Mouse (Mus musculus): ENCODE measurements at regions not wholly inside any gene's neighbourhood (a gene's known extent, or its start where the extent isn't known, plus 50 kb on each side); places are given as distances from the start of the nearest gene placed in this dataset.

DNA sequence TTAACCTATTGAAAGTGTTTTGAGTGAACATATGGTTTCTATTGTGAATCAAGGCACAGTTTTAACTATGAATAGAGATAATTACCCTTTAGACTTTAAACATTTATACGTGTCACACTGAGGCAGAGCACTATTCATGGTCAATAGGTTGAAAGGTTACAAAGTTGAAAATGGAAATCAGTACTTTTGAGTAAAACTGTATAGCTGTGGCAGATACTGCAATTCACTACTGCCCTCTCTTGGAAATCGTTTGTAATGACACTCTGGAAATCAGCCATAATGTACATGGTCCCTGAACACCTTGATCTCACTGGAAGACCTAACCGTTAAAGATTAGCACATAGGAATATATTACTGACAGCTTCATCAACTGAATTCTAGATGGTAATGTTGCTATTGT, 215.3 kb upstream of the Adgrl4 start:
- peak; percentile 46; the same call in 1 of the 2 replicates for ATAC-seq (ENCODE audit: low FRiP score)

DNA sequence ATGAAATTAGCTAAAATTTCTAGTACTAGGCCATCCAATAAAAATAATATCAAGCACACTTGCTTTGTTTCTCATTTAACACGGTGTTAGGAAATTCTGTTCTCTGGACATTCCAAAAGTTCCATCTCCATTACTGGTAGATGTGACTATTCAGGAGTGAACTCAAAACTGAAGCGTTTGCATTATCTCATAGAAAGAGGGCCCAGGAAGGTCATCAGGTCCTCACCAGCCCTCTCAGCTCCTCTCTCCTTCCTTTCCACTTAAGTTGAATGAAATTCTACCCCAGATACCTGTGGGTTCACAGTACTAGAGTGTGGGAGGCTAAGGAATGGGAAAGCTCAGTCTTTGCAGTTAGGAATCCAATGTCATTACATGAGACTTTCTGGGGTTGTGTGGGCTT, 185.2 kb upstream of the Adgrl4 start:
- no peaks in the 10 kb centered on the region for H3K4me1 ChIP-seq (replicated peaks; ENCODE audit: control insufficient read depth, insufficient read depth, low read length)
- no peak overlapping the region for H3K9ac ChIP-seq
- DNase-seq (ENCODE audit: low spot score) (no peak), ATAC-seq (ENCODE audit: low FRiP score) (no peak)
- H3K4me3 ChIP-seq (replicated peaks; ENCODE audit: low read length): no peak overlapping the region
- no peaks in the 10 kb centered on the region for H3K9me3 ChIP-seq (ENCODE audit: control insufficient read depth, low read length)
- no peak overlapping the region for H3K27ac ChIP-seq
- no peak overlapping the region for H3K4me2 ChIP-seq (replicated peaks)
- 86% methylated on average over 2 of the region's 2 CpGs for WGBS
- no peaks in the 10 kb centered on the region for H3K27me3 ChIP-seq (ENCODE audit: control insufficient read depth, insufficient read depth, low read length)
- H3K36me3 ChIP-seq (replicated peaks; ENCODE audit: control insufficient read depth, insufficient read depth): no peaks in the 10 kb centered on the region

More for the DNA sequence above, 215.3 kb upstream of the Adgrl4 start:
- Histone ChIP-seq H3K9me3 (ENCODE audit: control insufficient read depth, low read length) (no peaks in the 10 kb centered on the region), H3K4me3 (replicated peaks; ENCODE audit: low read length) (no peak overlapping the region), H3K4me2 (replicated peaks) (no peak overlapping the region), H3K4me1 (replicated peaks; ENCODE audit: control insufficient read depth, insufficient read depth, low read length) (no peaks in the 10 kb centered on the region), H3K27ac (no peak overlapping the region), H3K27me3 (ENCODE audit: control insufficient read depth, insufficient read depth, low read length) (no peaks in the 10 kb centered on the region), H3K36me3 (replicated peaks; ENCODE audit: control insufficient read depth, insufficient read depth) (no peaks in the 10 kb centered on the region), H3K9ac (no peak overlapping the region)
- WGBS: 14% methylated on average over 3 of the region's 3 CpGs
- DNase-seq (ENCODE audit: low spot score): peak; percentile 78

DNA sequence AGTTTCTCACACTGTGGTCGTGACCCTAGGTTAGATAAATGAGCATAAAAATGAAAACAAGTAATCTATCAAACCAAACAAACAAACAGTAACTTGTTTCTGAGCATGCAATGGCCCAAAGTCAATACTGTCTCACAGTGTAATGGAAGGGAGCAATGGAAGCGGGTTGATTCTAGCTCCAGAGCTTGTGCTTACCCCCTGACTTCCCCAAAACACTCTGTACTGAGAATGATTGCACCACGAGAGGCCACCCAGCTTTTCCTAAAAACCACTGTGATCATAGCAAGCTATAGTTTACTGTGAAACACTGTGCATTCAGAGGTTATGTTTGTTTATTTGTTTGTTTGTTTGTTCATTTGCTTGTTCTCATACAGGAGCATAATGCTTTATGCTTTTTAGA, 174.9 kb upstream of the Adgrl4 start:
- Histone ChIP-seq H3K4me2 (replicated peaks) (no peak overlapping the region), H3K9me3 (ENCODE audit: control insufficient read depth, low read length) (no peaks in the 10 kb centered on the region), H3K27ac (no peak overlapping the region), H3K27me3 (ENCODE audit: control insufficient read depth, insufficient read depth, low read length) (no peaks in the 10 kb centered on the region), H3K9ac (no peak overlapping the region), H3K4me3 (replicated peaks; ENCODE audit: low read length) (no peak overlapping the region), H3K36me3 (replicated peaks; ENCODE audit: control insufficient read depth, insufficient read depth) (no peaks in the 10 kb centered on the region), H3K4me1 (replicated peaks; ENCODE audit: control insufficient read depth, insufficient read depth, low read length) (no peaks in the 10 kb centered on the region)
- no peak for ATAC-seq (ENCODE audit: low FRiP score)
- WGBS: 80% methylated on average over 3 of the region's 3 CpGs
- DNase-seq (ENCODE audit: low spot score): no peak

DNA sequence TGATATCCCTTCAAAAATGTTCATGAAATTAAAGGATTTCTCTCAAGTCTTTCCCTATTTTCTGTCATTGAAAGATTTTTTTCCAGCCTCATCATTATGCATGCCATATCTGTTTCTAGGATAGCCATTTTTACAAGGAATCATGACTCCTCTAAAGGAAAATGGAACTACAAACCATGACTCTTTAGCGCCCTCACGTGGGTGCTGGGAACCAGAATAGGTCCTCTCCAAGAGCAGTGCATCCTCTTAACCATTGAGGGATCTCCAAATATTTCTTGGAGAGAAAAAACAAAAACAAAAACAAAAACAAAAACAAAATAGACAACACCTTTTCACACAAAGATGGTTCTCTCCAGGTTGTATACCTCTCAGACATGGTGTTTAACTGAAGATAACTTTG, 172.0 kb upstream of the Adgrl4 start:
- no peak overlapping the region for H3K9ac ChIP-seq
- 34% methylated on average over 2 of the region's 2 CpGs for WGBS
- DNase-seq (ENCODE audit: low spot score) (no peak), ATAC-seq (ENCODE audit: low FRiP score) (no peak)
- H3K4me1 ChIP-seq (replicated peaks; ENCODE audit: control insufficient read depth, insufficient read depth, low read length): no peaks in the 10 kb centered on the region
- no peaks in the 10 kb centered on the region for H3K36me3 ChIP-seq (replicated peaks; ENCODE audit: control insufficient read depth, insufficient read depth)
- H3K9me3 ChIP-seq (ENCODE audit: control insufficient read depth, low read length): no peaks in the 10 kb centered on the region
- no peak overlapping the region for H3K27ac ChIP-seq
- H3K27me3 ChIP-seq (ENCODE audit: control insufficient read depth, insufficient read depth, low read length): no peaks in the 10 kb centered on the region
- no peak overlapping the region for H3K4me2 ChIP-seq (replicated peaks)
- no peak overlapping the region for H3K4me3 ChIP-seq (replicated peaks; ENCODE audit: low read length)

DNA sequence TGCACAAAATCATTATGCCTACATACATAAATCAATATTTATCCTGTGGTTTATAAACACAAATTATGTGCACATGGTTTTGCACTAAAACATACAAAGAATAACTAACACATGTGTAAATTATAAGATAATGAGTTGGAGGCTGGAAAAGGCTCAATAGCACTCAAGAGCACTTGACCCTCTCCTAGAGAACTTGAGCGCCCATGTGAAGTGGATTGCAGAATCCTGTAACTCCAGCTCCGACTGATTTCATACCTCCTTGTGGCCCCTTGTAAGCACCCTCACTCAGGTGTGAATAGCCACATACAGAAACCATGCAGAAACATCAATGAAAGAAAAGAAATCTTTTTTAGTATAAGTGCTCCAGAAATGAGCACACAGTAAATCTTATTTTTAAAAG, 168.2 kb upstream of the Adgrl4 start:
- 84% methylated on average over 2 of the region's 2 CpGs for WGBS
- Histone ChIP-seq H3K27ac (no peak overlapping the region), H3K9ac (no peak overlapping the region), H3K9me3 (ENCODE audit: control insufficient read depth, low read length) (no peaks in the 10 kb centered on the region), H3K4me3 (replicated peaks; ENCODE audit: low read length) (no peak overlapping the region), H3K36me3 (replicated peaks; ENCODE audit: control insufficient read depth, insufficient read depth) (no peaks in the 10 kb centered on the region), H3K27me3 (ENCODE audit: control insufficient read depth, insufficient read depth, low read length) (no peaks in the 10 kb centered on the region), H3K4me2 (replicated peaks) (no peak overlapping the region), H3K4me1 (replicated peaks; ENCODE audit: control insufficient read depth, insufficient read depth, low read length) (no peaks in the 10 kb centered on the region)
- DNase-seq (ENCODE audit: low spot score) (no peak), ATAC-seq (ENCODE audit: low FRiP score) (no peak)

DNA sequence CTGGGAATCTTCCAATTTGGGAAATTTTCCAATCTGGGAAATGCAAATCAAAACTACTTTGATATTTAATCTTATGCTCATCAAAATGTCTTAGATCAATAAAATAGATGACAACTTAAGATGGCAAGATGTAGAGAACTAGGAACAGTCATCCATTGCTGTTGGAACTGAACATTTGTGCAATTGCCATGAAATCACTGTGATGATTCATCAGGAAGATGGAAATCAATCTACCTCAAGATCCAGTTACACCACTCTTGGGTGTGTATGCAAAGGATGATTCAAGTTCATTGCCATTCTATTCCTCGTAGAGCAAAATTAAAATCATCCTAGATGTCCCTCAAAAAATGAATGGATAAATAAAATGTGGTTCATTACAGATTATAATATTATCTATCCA, 153.9 kb upstream of the Adgrl4 start:
- Histone ChIP-seq H3K9ac (no peak overlapping the region), H3K4me1 (replicated peaks; ENCODE audit: control insufficient read depth, insufficient read depth, low read length) (no peaks in the 10 kb centered on the region), H3K9me3 (ENCODE audit: control insufficient read depth, low read length) (no peaks in the 10 kb centered on the region), H3K27ac (no peak overlapping the region), H3K4me3 (replicated peaks; ENCODE audit: low read length) (no peak overlapping the region), H3K4me2 (replicated peaks) (no peak overlapping the region), H3K27me3 (ENCODE audit: control insufficient read depth, insufficient read depth, low read length) (no peaks in the 10 kb centered on the region), H3K36me3 (replicated peaks; ENCODE audit: control insufficient read depth, insufficient read depth) (no peaks in the 10 kb centered on the region)
- 92% methylated on average over 1 of the region's 1 CpGs for WGBS
- no peak for ATAC-seq (ENCODE audit: low FRiP score)
- no peak for DNase-seq (ENCODE audit: low spot score)

DNA sequence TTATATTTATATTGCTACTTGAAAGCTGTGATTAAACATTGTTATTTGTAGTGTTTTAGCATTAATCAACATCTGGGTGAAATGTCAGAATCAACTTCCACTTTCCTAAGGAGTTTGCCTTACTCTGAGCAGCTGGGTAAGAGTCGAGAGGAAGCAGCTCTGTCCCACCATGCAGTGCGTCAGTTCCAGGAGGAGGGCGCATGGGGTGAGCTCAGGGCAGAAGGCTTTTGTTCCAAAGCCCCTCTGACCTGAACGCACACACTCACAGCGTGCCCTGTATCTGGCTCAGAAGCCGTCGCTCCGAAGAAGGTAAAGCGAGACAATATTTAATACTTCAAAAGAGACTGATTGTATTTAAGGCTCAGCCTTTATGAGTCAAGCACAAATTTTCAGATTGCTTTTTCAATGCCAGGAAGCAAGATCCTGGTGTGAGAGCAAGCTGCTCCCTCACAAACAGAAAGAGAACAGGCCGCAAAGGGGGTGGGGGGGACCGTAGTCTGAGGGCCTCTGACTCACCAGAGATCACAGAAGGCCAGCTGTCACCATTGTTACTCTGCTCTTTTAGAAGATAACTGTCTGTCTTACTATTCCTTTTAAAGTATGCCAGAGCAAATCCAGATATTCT, 143.6 kb upstream of the Adgrl4 start:
- no peaks in the 10 kb centered on the region for H3K27me3 ChIP-seq (ENCODE audit: control insufficient read depth, insufficient read depth, low read length)
- 0 out of 2 replicates have a peak overlapping the region, but pooled peaks have one; percentile 23 for H3K27ac ChIP-seq
- H3K36me3 ChIP-seq (replicated peaks; ENCODE audit: control insufficient read depth, insufficient read depth): no peaks in the 10 kb centered on the region
- ATAC-seq (ENCODE audit: low FRiP score): peak; percentile 83
- no peaks in the 10 kb centered on the region for H3K9me3 ChIP-seq (ENCODE audit: control insufficient read depth, low read length)
- H3K4me2 ChIP-seq (replicated peaks): peak overlapping the region; percentile 6; the same call in 1 of the 2 replicates
- DNase-seq (ENCODE audit: low spot score): peak; percentile 36
- H3K4me1 ChIP-seq (replicated peaks; ENCODE audit: control insufficient read depth, insufficient read depth, low read length): peaks cover 11% of the 10 kb centered on the region; the same call in 1 of the 2 replicates
- no peak overlapping the region for H3K4me3 ChIP-seq (replicated peaks; ENCODE audit: low read length)
- no peak overlapping the region for H3K9ac ChIP-seq
- 9% methylated on average over 11 of the region's 11 CpGs for WGBS

DNA sequence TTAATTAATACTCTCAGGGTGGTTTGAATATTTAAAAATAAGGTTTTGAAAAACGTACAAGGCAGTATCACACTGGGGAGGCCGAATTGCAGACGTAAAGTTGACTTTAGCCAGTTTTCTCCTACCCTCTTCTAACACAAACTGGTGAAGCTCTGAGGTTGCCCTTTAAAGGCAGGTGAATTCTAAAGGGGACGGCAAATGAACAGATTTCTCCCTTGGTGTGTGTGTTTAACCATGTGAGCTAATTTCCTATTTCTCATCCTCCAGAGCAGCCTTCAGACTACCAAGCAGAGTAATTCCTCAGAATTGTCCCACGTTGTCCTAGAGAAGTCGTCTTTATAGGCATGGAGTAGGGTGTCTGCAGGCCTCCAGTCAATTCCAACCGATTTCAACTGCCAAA, 143.1 kb upstream of the Adgrl4 start:
- peaks cover 11% of the 10 kb centered on the region; the same call in 1 of the 2 replicates for H3K4me1 ChIP-seq (replicated peaks; ENCODE audit: control insufficient read depth, insufficient read depth, low read length)
- H3K36me3 ChIP-seq (replicated peaks; ENCODE audit: control insufficient read depth, insufficient read depth): no peaks in the 10 kb centered on the region
- no peak overlapping the region for H3K27ac ChIP-seq
- H3K9me3 ChIP-seq (ENCODE audit: control insufficient read depth, low read length): no peaks in the 10 kb centered on the region
- H3K4me3 ChIP-seq (replicated peaks; ENCODE audit: low read length): no peak overlapping the region
- H3K4me2 ChIP-seq (replicated peaks): no peak overlapping the region
- H3K9ac ChIP-seq: no peak overlapping the region
- 73% methylated on average over 7 of the region's 7 CpGs for WGBS
- DNase-seq (ENCODE audit: low spot score) (no peak), ATAC-seq (ENCODE audit: low FRiP score) (no peak)
- H3K27me3 ChIP-seq (ENCODE audit: control insufficient read depth, insufficient read depth, low read length): no peaks in the 10 kb centered on the region

DNA sequence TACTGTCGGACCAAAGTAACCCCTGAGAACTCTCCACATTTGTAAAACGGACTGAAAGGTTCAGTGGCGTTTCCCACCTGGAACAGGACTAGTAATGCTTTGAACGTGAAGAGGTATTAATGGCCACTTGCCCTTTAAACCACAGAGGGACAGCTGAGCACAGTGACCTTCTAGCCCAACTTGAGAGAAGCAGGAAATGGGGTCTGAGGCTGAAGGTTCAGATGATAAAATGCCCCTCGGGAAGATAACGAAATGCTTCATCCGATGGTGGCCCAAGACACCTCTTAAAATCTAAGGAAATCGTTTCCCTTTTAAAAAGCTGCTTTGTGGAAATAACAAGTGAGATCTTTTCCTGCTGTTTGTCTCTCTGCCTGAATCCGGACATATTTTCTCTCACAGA, 142.7 kb upstream of the Adgrl4 start:
- no peak for DNase-seq (ENCODE audit: low spot score)
- Histone ChIP-seq H3K9me3 (ENCODE audit: control insufficient read depth, low read length) (no peaks in the 10 kb centered on the region), H3K27ac (no peak overlapping the region), H3K27me3 (ENCODE audit: control insufficient read depth, insufficient read depth, low read length) (no peaks in the 10 kb centered on the region), H3K4me3 (replicated peaks; ENCODE audit: low read length) (no peak overlapping the region), H3K4me2 (replicated peaks) (no peak overlapping the region), H3K9ac (no peak overlapping the region), H3K4me1 (replicated peaks; ENCODE audit: control insufficient read depth, insufficient read depth, low read length) (peaks cover 11% of the 10 kb centered on the region; the same call in 1 of the 2 replicates), H3K36me3 (replicated peaks; ENCODE audit: control insufficient read depth, insufficient read depth) (no peaks in the 10 kb centered on the region)
- WGBS: 87% methylated on average over 9 of the region's 9 CpGs
- ATAC-seq (ENCODE audit: low FRiP score): no peak

DNA sequence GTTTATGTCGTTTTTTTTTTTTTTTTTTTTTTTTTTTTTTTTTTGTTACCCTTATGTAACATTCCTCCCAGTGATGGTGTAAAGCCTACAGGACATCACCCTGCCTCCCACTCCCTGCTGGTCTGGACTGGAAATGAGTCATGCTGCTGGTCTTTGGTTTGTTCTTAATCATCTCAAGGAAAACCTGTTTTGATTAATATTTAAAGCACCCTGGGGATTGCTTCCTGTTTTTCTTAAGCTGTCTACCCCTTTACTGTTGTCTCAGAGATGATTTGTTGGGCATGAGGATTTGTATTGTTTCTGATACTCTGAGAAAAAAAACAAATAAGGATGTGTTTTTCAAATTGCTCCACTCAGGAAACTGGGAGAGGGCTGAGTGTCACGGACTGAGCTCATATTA, 139.4 kb upstream of the Adgrl4 start:
- 64% methylated on average over 2 of the region's 2 CpGs for WGBS
- no peaks in the 10 kb centered on the region for H3K36me3 ChIP-seq (replicated peaks; ENCODE audit: control insufficient read depth, insufficient read depth)

More for the DNA sequence above, 139.4 kb upstream of the Adgrl4 start:
- Histone ChIP-seq H3K27ac (no peak overlapping the region), H3K4me2 (replicated peaks) (no peak overlapping the region), H3K4me3 (replicated peaks; ENCODE audit: low read length) (no peak overlapping the region), H3K4me1 (replicated peaks; ENCODE audit: control insufficient read depth, insufficient read depth, low read length) (0 out of 2 replicates have a peak, but pooled peaks cover 6% of the 10 kb centered on the region), H3K9me3 (ENCODE audit: control insufficient read depth, low read length) (no peaks in the 10 kb centered on the region), H3K9ac (no peak overlapping the region), H3K27me3 (ENCODE audit: control insufficient read depth, insufficient read depth, low read length) (no peaks in the 10 kb centered on the region)
- DNase-seq (ENCODE audit: low spot score) (no peak), ATAC-seq (ENCODE audit: low FRiP score) (no peak)
